Mouse (Mus musculus) lung, postnatal 0 days (tissue): Measurements from ENCODE around the gene Gm4869.

ENCODE experiments used
- CTCF ChIP-seq: IDR thresholded peaks from 2 replicates; pipeline ENCODE4 v1.5.1; 2016; ENCODE audit warnings: antibody characterized with exemption, mild to moderate bottlenecking
- EP300 ChIP-seq: IDR thresholded peaks from 2 replicates; pipeline ENCODE4 v1.6.1; 2016; ENCODE audit warnings: antibody characterized with exemption, mild to moderate bottlenecking, control low read depth

DNA sequence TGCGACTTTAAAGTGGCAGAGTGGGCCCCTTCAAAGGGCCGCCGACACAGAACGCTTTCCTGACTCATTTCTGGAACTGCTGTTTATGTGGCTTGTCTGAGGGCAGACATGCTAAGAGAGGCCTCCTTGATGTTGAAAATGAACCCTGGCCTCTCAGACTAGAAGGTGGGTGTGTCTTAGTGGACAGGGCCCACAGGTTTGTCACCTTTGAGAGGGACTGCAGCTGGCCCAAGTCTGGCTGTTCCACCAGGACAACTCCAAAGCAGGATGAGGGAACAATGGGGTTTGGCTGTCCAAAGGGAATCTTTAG is 72.4 kb downstream of the Gm4869 start:
- TF ChIP-seq EP300 = no peak
- TF ChIP-seq CTCF = no peak
